Mouse (Mus musculus) heart, embryonic 16.5 days (tissue): Measurements from ENCODE around the gene Serpina9. TPM values are rescaled to one million over a fixed set of nuclear protein-coding genes. Genes with fewer than 3 reads are reported as not detected.
A peak's percentile ranks its signal among the peaks of the same experiment; 100 is the strongest.

Experiments
- ATAC-seq: fragments of 200-750 bp; cut with Nextera tagmentation; replicated peaks from 2 replicates; pipeline ENCODE4 v1.8.0; 2017; ENCODE audit warnings: moderate number of reproducible peaks; ENCODE audit not compliant: insufficient read depth, low FRiP score; ENCODE audit errors: extremely low read depth
- H3K27ac ChIP-seq: fragments of 300-500 bp; sonication (generic); 2 replicates; pipeline ENCODE4 v1.5.1; 2014; ENCODE audit warnings: mild to moderate bottlenecking, low read length, control low read depth, moderate library complexity
- H3K27me3 ChIP-seq: fragments of 300-500 bp; sonication (generic); 2 replicates; pipeline ENCODE4 v1.6.1; 2014; ENCODE audit warnings: low read length, mixed read lengths; ENCODE audit not compliant: control insufficient read depth, insufficient read depth
- H3K36me3 ChIP-seq: fragments of 300-500 bp; sonication (generic); 2 replicates; pipeline ENCODE4 v1.6.1; 2014; ENCODE audit not compliant: control insufficient read depth, insufficient read depth
- H3K4me1 ChIP-seq: fragments of 300-500 bp; sonication (generic); 2 replicates; pipeline ENCODE4 v1.6.1; 2014; ENCODE audit warnings: low read length, mixed read lengths; ENCODE audit not compliant: control insufficient read depth, insufficient read depth
- H3K4me2 ChIP-seq: fragments of 300-500 bp; sonication (generic); 2 replicates; pipeline ENCODE4 v1.6.1; 2014; ENCODE audit warnings: low read depth, mild to moderate bottlenecking, control low read depth, low read length
- H3K4me3 ChIP-seq: fragments of 300-500 bp; sonication (generic); 2 replicates; pipeline ENCODE4 v1.5.1; 2014; ENCODE audit warnings: mild to moderate bottlenecking, control low read depth, low read length
- H3K9ac ChIP-seq: fragments of 300-500 bp; sonication (generic); 2 replicates; pipeline ENCODE4 v1.6.1; 2014; ENCODE audit warnings: low read length, control low read depth
- H3K9me3 ChIP-seq: fragments of 300-500 bp; sonication (generic); replicated peaks from 2 replicates; pipeline ENCODE4 v1.6.1; 2016; ENCODE audit warnings: low read length; ENCODE audit not compliant: control insufficient read depth
- WGBS: fragments of 180-500 bp; shearing (Covaris S2); extraction: QIAGEN DNeasy Blood & Tissue Kit; methylation state at CpG from one replicate; pipeline ENCODE4 v1.1.7; 2014; 5-methylcytosine and 5-hydroxymethylcytosine counted together
- polyA plus RNA-seq: library from polyadenylated mRNA; unstranded; fragments of >200 nt; fragmentation: Nextera tagmentation; extraction: Ambion mirVana; gene quantifications from 2 replicates; pipeline ENCODE4 v1.2.1, GENCODE M21; 2015

Serpina9 gene
- polyA plus RNA-seq, 1 experiment from 2014 or later, result 0.22 TPM

DNA sequence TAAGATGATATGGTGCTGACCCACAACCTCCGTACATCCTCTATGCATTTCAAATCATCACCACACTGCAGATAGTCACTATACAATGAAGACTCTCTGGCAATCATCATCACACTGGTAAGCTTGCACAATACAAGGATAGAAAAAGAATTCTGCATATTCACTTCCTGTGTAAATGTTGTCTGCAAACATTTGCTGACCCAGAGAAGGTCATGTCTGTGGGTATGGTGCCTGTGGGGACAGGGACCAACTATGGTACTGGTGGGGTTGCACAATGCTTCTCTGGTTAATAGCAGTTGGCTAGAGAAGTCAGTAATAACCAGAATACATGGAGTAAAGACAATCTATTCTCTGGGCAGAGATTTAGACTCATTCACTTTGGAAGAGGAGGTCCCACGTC lies 29.2 kb upstream of the Serpina9 start:
- 73% methylated on average over 2 of the region's 2 CpGs for WGBS
- no peak overlapping the region for H3K27ac ChIP-seq
- no peaks in the 10 kb centered on the region for H3K27me3 ChIP-seq
- H3K4me1 ChIP-seq, result no peaks in the 10 kb centered on the region
- H3K9me3 ChIP-seq, result no peaks in the 10 kb centered on the region
- no peaks in the 10 kb centered on the region for H3K36me3 ChIP-seq
- no peak for ATAC-seq
- H3K9ac ChIP-seq, result no peak overlapping the region
- no peak overlapping the region for H3K4me3 ChIP-seq
- H3K4me2 ChIP-seq, result no peak overlapping the region

DNA sequence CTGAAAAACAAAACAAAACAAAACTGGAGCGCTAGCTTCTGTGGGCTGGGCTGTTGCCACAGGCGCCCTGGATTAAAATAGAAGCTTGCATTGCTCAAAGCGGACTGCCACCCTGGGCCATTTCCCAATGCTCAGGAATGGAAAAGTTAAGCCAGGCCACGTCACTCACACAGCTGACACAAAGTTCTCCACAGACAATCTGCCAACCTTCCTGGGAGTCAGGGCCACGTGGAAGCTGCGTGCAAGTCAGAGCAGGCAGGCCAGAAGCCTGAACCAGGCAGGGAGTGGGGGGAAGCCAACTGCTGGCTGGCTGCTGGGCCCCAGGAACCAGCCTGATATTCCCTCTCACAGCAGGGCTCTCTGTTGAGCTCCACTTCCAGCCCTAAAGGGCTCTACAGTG lies 27.8 kb upstream of the Serpina9 start:
- no peaks in the 10 kb centered on the region for H3K9me3 ChIP-seq
- H3K27ac ChIP-seq, result peak overlapping the region; percentile 61; the same call in 1 of the 2 replicates
- no peak overlapping the region for H3K4me3 ChIP-seq
- no peaks in the 10 kb centered on the region for H3K36me3 ChIP-seq
- ATAC-seq, result peak; percentile 76
- no peaks in the 10 kb centered on the region for H3K27me3 ChIP-seq
- no peak overlapping the region; the same call in 1 of the 2 replicates for H3K9ac ChIP-seq
- no peak overlapping the region for H3K4me2 ChIP-seq
- no peaks in the 10 kb centered on the region for H3K4me1 ChIP-seq
- 44% methylated on average over 6 of the region's 6 CpGs for WGBS

DNA sequence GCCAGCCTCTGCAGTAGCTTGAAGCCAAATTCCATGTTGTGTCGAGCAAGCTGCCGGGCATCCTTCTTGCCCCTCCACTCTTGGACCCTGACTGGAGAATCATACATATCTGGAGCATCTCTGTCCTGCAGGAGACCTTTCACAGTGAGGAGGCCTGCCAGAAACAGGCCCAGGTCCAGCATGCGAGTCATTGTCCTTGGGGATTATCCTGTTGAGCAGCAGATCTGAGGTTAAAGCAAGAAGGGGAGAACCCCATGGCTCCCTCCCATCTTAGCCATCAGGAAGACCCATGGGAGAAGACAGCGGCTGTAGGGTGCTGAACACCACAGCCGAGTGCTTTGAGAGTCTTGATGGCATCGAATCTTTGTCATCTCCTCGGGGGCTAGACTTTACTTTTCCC lies 24.6 kb upstream of the Serpina9 start:
- Histone ChIP-seq H3K27me3 (peaks cover 2% of the 10 kb centered on the region), H3K36me3 (no peaks in the 10 kb centered on the region), H3K4me3 (no peak overlapping the region), H3K4me2 (no peak overlapping the region), H3K9ac (no peak overlapping the region), H3K9me3 (no peaks in the 10 kb centered on the region), H3K4me1 (no peaks in the 10 kb centered on the region), H3K27ac (no peak overlapping the region)
- WGBS, result 78% methylated on average over 7 of the region's 7 CpGs
- no peak for ATAC-seq

DNA sequence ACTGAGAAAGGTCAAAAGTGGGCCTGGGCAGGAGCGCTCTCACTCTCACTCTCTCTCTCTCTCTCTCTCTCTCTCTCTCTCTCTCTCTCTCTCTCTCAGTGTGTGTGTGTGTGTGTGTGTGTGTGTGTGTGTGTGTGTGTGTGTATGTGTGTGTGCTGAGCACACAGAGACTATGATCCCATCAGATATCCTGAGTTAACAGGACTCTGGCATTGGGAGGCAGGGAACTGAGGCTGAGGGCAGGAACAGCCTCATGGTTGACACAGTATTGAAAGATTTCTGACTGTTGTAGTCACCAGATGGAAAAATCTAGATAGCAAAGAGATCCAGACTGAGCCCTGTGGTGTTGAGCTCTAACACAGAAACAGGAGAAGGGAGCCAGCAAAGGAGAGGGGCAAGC lies 20.2 kb upstream of the Serpina9 start:
- no peak for ATAC-seq
- Histone ChIP-seq H3K27me3 (peaks cover 5% of the 10 kb centered on the region), H3K36me3 (no peaks in the 10 kb centered on the region), H3K27ac (no peak overlapping the region), H3K9ac (no peak overlapping the region), H3K4me1 (no peaks in the 10 kb centered on the region), H3K4me3 (no peak overlapping the region), H3K9me3 (no peaks in the 10 kb centered on the region), H3K4me2 (no peak overlapping the region)
- 100% methylated on average over 1 of the region's 1 CpGs for WGBS

DNA sequence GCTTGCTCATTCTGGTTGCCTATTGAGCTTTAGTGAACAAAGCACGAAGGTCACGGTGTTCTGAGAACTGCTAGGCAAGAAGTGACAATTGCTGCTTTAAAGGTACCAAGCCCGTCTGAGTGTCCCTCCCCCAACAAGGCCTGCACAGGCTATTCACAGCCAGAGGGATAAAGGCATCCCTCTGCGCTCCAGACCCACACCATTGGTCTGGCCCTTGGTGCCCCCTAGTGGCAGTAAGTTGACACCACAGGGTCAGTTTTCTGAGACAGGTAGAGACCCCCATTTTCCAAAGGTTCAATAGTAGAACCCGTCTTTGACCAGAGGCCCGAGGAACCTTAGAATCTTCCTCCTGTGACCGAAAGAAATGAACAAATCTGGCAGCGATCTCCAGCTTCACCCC lies 16.4 kb upstream of the Serpina9 start:
- Histone ChIP-seq H3K36me3 (no peaks in the 10 kb centered on the region), H3K27me3 (peaks cover 5% of the 10 kb centered on the region; the same call in 1 of the 2 replicates), H3K4me3 (no peak overlapping the region), H3K4me2 (no peak overlapping the region), H3K9ac (no peak overlapping the region), H3K9me3 (0 out of 2 replicates have a peak, but pooled peaks cover 2% of the 10 kb centered on the region), H3K4me1 (no peaks in the 10 kb centered on the region), H3K27ac (no peak overlapping the region)
- 36% methylated on average over 8 of the region's 8 CpGs for WGBS
- ATAC-seq, result 0 out of 2 replicates have a peak, but pooled peaks have one; percentile 54

DNA sequence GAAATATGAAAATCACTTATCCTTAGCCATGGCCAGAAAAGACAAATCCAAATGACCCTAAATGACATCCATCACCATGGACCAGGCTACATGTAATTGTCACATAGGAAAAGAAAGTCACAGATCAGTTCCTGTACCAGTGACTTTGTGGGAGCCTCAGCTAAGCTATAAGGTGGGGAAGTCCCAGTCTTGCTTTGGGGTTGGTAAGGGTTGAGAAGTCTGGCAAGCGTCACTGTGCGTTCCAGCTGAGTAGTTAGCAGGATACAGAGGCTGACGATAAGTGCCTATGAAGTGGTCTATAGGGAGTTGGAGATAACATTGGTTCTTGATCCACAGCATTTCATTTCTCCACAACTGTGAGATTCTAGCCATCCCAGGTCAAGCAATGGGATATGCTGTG lies 1.7 kb upstream of the Serpina9 start:
- H3K4me3 ChIP-seq, result no peak overlapping the region
- no peaks in the 10 kb centered on the region; the same call in 1 of the 2 replicates for H3K4me1 ChIP-seq
- no peak overlapping the region for H3K9ac ChIP-seq
- H3K27me3 ChIP-seq, result no peaks in the 10 kb centered on the region; the same call in 1 of the 2 replicates
- ATAC-seq, result no peak
- 28% methylated on average over 3 of the region's 3 CpGs for WGBS
- H3K27ac ChIP-seq, result no peak overlapping the region
- no peaks in the 10 kb centered on the region; the same call in 1 of the 2 replicates for H3K9me3 ChIP-seq
- H3K4me2 ChIP-seq, result no peak overlapping the region
- no peaks in the 10 kb centered on the region; the same call in 1 of the 2 replicates for H3K36me3 ChIP-seq

DNA sequence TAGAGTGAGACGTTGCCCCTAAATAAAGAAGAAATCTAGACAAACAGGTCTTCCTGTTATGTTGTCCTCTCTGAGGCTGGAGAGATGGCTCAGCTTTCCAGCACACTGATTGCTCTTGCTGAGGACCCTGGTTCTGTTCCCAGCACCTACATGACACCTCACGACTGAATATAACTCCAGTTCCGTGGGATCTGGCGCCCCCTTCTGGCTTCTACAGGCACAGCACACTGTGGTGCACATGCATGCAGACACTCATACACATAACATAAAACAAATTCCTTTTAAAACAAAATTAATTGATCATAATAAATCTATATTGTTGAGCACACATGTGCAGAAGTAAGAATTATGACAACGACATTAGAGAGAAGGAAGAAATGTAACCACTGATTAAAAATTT lies 8.9 kb downstream of the Serpina9 start:
- H3K4me2 ChIP-seq, result no peak overlapping the region
- no peak overlapping the region for H3K9ac ChIP-seq
- no peaks in the 10 kb centered on the region for H3K27me3 ChIP-seq
- H3K4me1 ChIP-seq, result peaks cover 15% of the 10 kb centered on the region
- peaks cover 2% of the 10 kb centered on the region; the same call in 1 of the 2 replicates for H3K9me3 ChIP-seq
- H3K36me3 ChIP-seq, result no peaks in the 10 kb centered on the region
- 73% methylated on average over 5 of the region's 5 CpGs for WGBS
- H3K4me3 ChIP-seq, result no peak overlapping the region
- ATAC-seq, result no peak
- H3K27ac ChIP-seq, result no peak overlapping the region

DNA sequence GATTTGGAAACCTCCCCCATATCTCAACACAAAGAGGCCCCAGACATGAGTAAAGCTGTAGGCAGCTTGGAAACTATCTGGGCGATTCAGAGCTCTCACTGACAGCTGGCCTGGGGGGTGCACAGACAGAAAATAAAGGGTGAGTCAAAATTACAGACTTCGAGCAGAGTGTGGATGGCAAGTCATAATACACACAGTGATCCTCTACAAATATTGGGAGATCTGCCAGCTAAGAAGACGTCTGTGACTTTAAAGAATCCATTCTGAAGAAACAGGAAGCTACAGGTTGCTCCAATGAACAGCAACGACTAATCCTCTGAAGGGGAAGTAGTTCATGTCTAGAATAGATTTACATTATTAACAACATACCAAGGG lies 10.3 kb downstream of the Serpina9 start:
- 0 out of 2 replicates have a peak, but pooled peaks have one; percentile 33 for ATAC-seq
- H3K9me3 ChIP-seq, result peaks cover 2% of the 10 kb centered on the region; the same call in 1 of the 2 replicates
- 31% methylated on average over 4 of the region's 4 CpGs for WGBS
- H3K27me3 ChIP-seq, result no peaks in the 10 kb centered on the region
- no peak overlapping the region for H3K4me3 ChIP-seq
- no peak overlapping the region for H3K9ac ChIP-seq
- peak overlapping the region; percentile 79; the same call in 1 of the 2 replicates for H3K27ac ChIP-seq
- no peaks in the 10 kb centered on the region for H3K36me3 ChIP-seq
- H3K4me1 ChIP-seq, result peaks cover 15% of the 10 kb centered on the region
- H3K4me2 ChIP-seq, result no peak overlapping the region

DNA sequence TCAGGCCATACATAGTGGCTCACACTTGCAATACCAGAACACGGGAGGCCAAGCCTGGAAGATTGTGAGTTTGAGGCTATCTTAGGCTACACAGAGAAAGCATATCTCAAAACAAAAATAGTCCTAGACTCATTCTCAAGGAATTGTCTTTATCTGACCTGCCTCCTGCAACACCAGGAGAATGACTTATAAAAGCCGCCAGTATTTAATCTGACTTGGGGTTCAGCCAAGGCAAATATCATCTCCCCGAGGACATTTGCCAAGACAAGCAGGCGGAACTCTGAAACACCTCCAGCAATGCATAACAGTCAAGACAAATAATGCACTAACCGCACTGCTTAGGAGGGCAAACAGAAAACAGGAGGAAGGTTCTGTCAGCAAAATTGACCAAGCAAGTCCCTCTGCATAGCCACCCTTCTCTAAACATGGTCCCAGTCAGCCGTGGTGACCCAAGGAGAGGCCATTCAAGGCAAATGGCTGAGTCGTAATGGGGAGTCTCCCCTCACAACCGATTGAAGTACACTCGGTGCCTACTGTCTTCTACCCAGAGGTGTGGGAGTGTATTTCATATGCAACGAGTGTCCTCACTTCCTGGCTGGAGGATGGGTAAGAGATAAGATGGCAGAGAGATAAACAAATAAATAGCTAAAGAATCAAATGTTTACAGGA lies 10.9 kb downstream of the Serpina9 start:
- H3K4me2 ChIP-seq, result peak overlapping the region; percentile 0; the same call in 1 of the 2 replicates

More for the DNA sequence above, 10.9 kb downstream of the Serpina9 start:
- H3K9ac ChIP-seq, result no peak overlapping the region
- 30% methylated on average over 10 of the region's 10 CpGs for WGBS
- H3K9me3 ChIP-seq, result peaks cover 2% of the 10 kb centered on the region; the same call in 1 of the 2 replicates
- no peak overlapping the region for H3K4me3 ChIP-seq
- H3K4me1 ChIP-seq, result peaks cover 15% of the 10 kb centered on the region
- H3K27ac ChIP-seq, result peak overlapping the region; percentile 79
- peak; percentile 84 for ATAC-seq
- no peaks in the 10 kb centered on the region for H3K36me3 ChIP-seq
- no peaks in the 10 kb centered on the region for H3K27me3 ChIP-seq
